Mouse (Mus musculus): ENCODE results near the gene Glb1l.

- TF ChIP-seq POLR2A (IDR thresholded peaks at IDR 0.05; ENCODE audit: borderline replicate concordance, low read depth, low read length), result no peak
- no peak for TF ChIP-seq CTCF (IDR thresholded peaks at IDR 0.05; ENCODE audit: low read depth, low read length)
Observed at GRCm38 (mm10) chr1:75243411-75243810, 32.8 kb upstream of the Glb1l start.

All from bone marrow macrophage, adult 2 months (primary cell).